Mouse (Mus musculus): ENCODE measurements at regions not wholly inside any gene's neighbourhood (a gene's known extent, or its start where the extent isn't known, plus 50 kb on each side); places are given as distances from the start of the nearest gene placed in this dataset.

GRCm38 (mm10) chr2:52804106-52804825, 53.4 kb upstream of the Fmnl2 start:
- peak; percentile 26 for DNase-seq

DNA sequence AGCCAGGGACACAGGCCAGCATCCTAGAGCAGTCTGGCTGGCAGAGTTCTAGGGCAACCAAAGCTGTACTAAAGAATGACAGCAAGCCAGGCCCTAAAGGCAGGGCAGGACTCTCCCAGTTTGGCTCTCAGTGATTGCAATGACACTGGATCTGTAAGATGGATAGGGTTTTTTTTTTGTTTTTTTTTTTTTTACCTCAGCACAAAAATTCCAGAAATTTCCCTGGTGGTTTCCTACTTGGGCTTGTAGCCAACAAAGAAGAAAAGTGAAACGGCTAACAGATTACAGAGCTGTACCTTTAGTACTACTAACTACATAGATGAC, 52.9 kb upstream of the Fmnl2 start:
- no peak for DNase-seq

- DNase-seq, result no peak
Observed at GRCm38 (mm10) chr2:52807826-52808225, 49.8 kb upstream of the Fmnl2 start.
